Mouse (Mus musculus): ENCODE data around the gene Fgr.

GRCm38 (mm10) chr4:132950999-132951398, 22.9 kb upstream of the Fgr start:
- TF ChIP-seq EP300 (IDR thresholded peaks at IDR 0.05; ENCODE audit: low read depth) (no peak), CTCF (IDR thresholded peaks at IDR 0.05; ENCODE audit: low read depth) (no peak)

Measured in heart, postnatal 0 days (tissue).